ENCODE assay signal across 8 mouse cellular contexts in the genomic region with DNA sequence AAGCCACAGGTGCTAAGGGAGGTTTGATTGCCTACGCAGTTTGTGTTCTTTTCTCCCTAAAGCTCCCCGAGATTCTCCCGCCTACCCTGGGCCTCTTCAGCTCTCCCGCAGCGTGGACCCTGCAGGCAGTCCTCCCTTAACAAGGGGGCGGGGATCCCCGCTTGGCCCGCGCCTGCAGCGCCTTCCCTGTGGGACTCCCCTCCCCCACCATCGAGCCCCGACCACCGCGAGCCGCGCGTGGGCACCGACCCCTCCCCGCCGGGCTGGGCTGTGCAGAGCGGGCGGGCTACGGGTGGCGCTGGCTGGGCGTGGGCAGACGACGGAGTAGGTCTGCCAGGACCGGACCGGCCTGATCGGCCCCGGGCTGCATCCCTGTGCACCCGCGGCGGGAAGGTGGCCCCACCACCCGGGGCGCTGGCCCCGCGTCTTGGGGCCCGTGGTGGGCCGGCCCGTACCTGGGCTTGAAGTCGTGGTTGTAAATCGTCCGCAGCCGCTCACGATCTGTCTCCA. TPM values are rescaled to one million over a fixed set of nuclear protein-coding genes. Genes with fewer than 3 reads are reported as not detected.
DNase-seq lines count a peak whose midpoint lies in the region; ATAC-seq and TF ChIP-seq lines count a peak whose summit lies in the region.

No protein-coding gene starts in this region.

- H3K36me3 ChIP-seq in E14TG2a.4 (ENCODE audit: insufficient read depth, low read length), result peaks cover 25% of the 10 kb centered on the region
- peaks cover 14% of the 10 kb centered on the region for H3K36me3 ChIP-seq in forebrain, embryonic 13.5 days (ENCODE audit: poor library complexity, severe bottlenecking)

- H3K27ac ChIP-seq in forebrain, embryonic 13.5 days, result peak overlapping the region; percentile 40; the same call in 1 of the 2 replicates
- peak overlapping the region; percentile 95 for H3K27ac ChIP-seq in layer of hippocampus, adult 2 months

- under 1% methylated on average over 46 of the region's 46 CpGs for WGBS in forebrain, embryonic 13.5 days

- intact Hi-C loops in heart, postnatal 36 days (cut with DNase I), result loop anchor here (5.0 kb wide), 1 partner anchor 35 kb away; the partner anchor contains the start of genes Fam19a3 and Ppm1j

- H3K4me3 ChIP-seq in E14TG2a.4 (replicated peaks; ENCODE audit: low read length), result peak overlapping the region; percentile 93
- H3K4me3 ChIP-seq in forebrain, embryonic 13.5 days, result peak overlapping the region; percentile 77
- H3K4me3 ChIP-seq in layer of hippocampus, adult 2 months, result peak overlapping the region; percentile 89

- DNase-seq in brain, embryonic 14.5 days (ENCODE audit: low read depth), result peak; percentile 65
- peak; percentile 57 to 79 for DNase-seq in heart, postnatal 36 days
- DNase-seq in layer of hippocampus, adult 2 months (ENCODE audit: low spot score in 2 of 2), result peak; percentile 37 to 44
- peak; percentile 77 for DNase-seq in lung, postnatal 10 days
- DNase-seq in ovary, postnatal 10 days (ENCODE audit: low spot score), result peak; percentile 52
- DNase-seq in thymus, postnatal 14 days, result peak; percentile 77

- peaks cover 75% of the 10 kb centered on the region for H3K4me1 ChIP-seq in E14TG2a.4 (replicated peaks; ENCODE audit: low read depth, low read length)
- H3K4me1 ChIP-seq in forebrain, embryonic 13.5 days, result peaks cover 18% of the 10 kb centered on the region

- no peak for TF ChIP-seq POLR2A in brain, embryonic 14.5 days (IDR thresholded peaks at IDR 0.05; ENCODE audit: borderline replicate concordance, extremely low read depth, insufficient read depth, insufficient read length, poor library complexity, severe bottlenecking)

- peak overlapping the region; percentile 89 for H3K9ac ChIP-seq in forebrain, embryonic 13.5 days

- no peaks in the 10 kb centered on the region for H3K27me3 ChIP-seq in E14TG2a.4 (ENCODE audit: insufficient read depth, low read length)
- no peaks in the 10 kb centered on the region for H3K27me3 ChIP-seq in forebrain, embryonic 13.5 days

- no peaks in the 10 kb centered on the region for H3K9me3 ChIP-seq in E14TG2a.4 (ENCODE audit: low read length)
- H3K9me3 ChIP-seq in forebrain, embryonic 13.5 days (replicated peaks), result no peaks in the 10 kb centered on the region

- peak; percentile 85 for ATAC-seq in forebrain, embryonic 13.5 days

- peak overlapping the region; percentile 98 for H3K4me2 ChIP-seq in forebrain, embryonic 13.5 days

- no peak for TF ChIP-seq CTCF in E14TG2a.4 (conservative IDR thresholded peaks at IDR 0.05; ENCODE audit: low read length)
- no peak for TF ChIP-seq CTCF in brain, embryonic 14.5 days (IDR thresholded peaks at IDR 0.05; ENCODE audit: borderline replicate concordance, extremely low read depth, insufficient read depth, insufficient read length)
- 0 out of 2 replicates have a peak, but pooled peaks have one; percentile 1 for TF ChIP-seq CTCF in layer of hippocampus, adult 2 months (conservative IDR thresholded peaks at IDR 0.05)

RNA-seq across cellular contexts. Expression of gene Mov10, which starts 0.8 kb away (rescaled TPM):
- polyA plus RNA-seq in brain, embryonic 14.5 days (2012; rRNA removed), result 6.0 and 8.6 TPM in 2 replicates
- 7.2 and 10.5 TPM in 2 replicates for polyA plus RNA-seq in forebrain, embryonic 13.5 days (2015; fragmentation: Nextera tagmentation; extraction: Ambion mirVana)
- total RNA-seq in heart, postnatal 36 days (2021), result 1 to 10 TPM; 4.8 to 8.0 TPM
- 10 to 100 TPM; 10.2 to 11.0 TPM for total RNA-seq in layer of hippocampus, adult 2 months (2021)

RNA-seq across cellular contexts. Expression of gene Rhoc, which starts 29.4 kb away (rescaled TPM):
- 33.1 and 40.4 TPM in 2 replicates for polyA plus RNA-seq in brain, embryonic 14.5 days (2012; rRNA removed)
- 51.2 and 55.4 TPM in 2 replicates for polyA plus RNA-seq in forebrain, embryonic 13.5 days (2015; fragmentation: Nextera tagmentation; extraction: Ambion mirVana)
- total RNA-seq in heart, postnatal 36 days (2021), result 100 to 1,000 TPM in 1 of 2 experiments, 10 to 100 TPM in 1; 93.1 to 100 TPM
- 10 to 100 TPM; 22.8 to 24.9 TPM for total RNA-seq in layer of hippocampus, adult 2 months (2021)

RNA-seq across cellular contexts. Expression of gene Fam19a3, which starts 35.9 kb away (rescaled TPM):
- 0.12 and 0.26 TPM in 2 replicates for polyA plus RNA-seq in brain, embryonic 14.5 days (2012; rRNA removed)
- 0.04 TPM in 1 of 2 replicates, not detected in the other for polyA plus RNA-seq in forebrain, embryonic 13.5 days (2015; fragmentation: Nextera tagmentation; extraction: Ambion mirVana)
- 1 to 10 TPM; 2.2 to 2.4 TPM for total RNA-seq in heart, postnatal 36 days (2021)
- total RNA-seq in layer of hippocampus, adult 2 months (2021), result not detected

RNA-seq across cellular contexts. Expression of gene Ppm1j, which starts 36.7 kb away (rescaled TPM):
- 1.2 and 2.1 TPM in 2 replicates for polyA plus RNA-seq in brain, embryonic 14.5 days (2012; rRNA removed)
- 0.68 and 1.7 TPM in 2 replicates for polyA plus RNA-seq in forebrain, embryonic 13.5 days (2015; fragmentation: Nextera tagmentation; extraction: Ambion mirVana)
- 10 to 100 TPM; 24.0 to 26.2 TPM for total RNA-seq in heart, postnatal 36 days (2021)
- total RNA-seq in layer of hippocampus, adult 2 months (2021), result under 1 TPM in 1 of 2 experiments, not detected in 1; 0.46 TPM

RNA-seq across cellular contexts. Expression of gene St7l, which starts 46.3 kb away (rescaled TPM):
- 13.9 and 14.6 TPM in 2 replicates for polyA plus RNA-seq in brain, embryonic 14.5 days (2012; rRNA removed)
- polyA plus RNA-seq in forebrain, embryonic 13.5 days (2015; fragmentation: Nextera tagmentation; extraction: Ambion mirVana), result 32.6 and 40.5 TPM in 2 replicates
- 10 to 100 TPM; 19.1 to 22.5 TPM for total RNA-seq in heart, postnatal 36 days (2021)
- total RNA-seq in layer of hippocampus, adult 2 months (2021), result 10 to 100 TPM; 34.8 to 40.1 TPM

Comparison
In these comparisons a context has a peak if more than half of its experiments do, and no peak if none do; other contexts are left out.
1. Peak in every context shown above with its lines: DNase-seq, ATAC-seq, H3K4me3 ChIP-seq and H3K27ac ChIP-seq.